Mouse (Mus musculus): ENCODE results near the gene Tmem54. TPM values are rescaled to one million over a fixed set of nuclear protein-coding genes. Genes with fewer than 3 reads are reported as not detected.

Tmem54 gene
- total RNA-seq, 1 experiment, result 10.0 TPM

- no peak for DNase-seq (ENCODE audit: low read depth, low spot score)
- H3K9ac ChIP-seq (ENCODE audit: insufficient read depth, low read depth, low read length, poor library complexity, severe bottlenecking), result no peak overlapping the region
- H3K27ac ChIP-seq (ENCODE audit: insufficient read depth, low read depth, low read length, poor library complexity, severe bottlenecking), result no peak overlapping the region
- TF ChIP-seq ZNF384 (IDR thresholded peaks at IDR 0.05; ENCODE audit: low read depth, low read length) (no peak), HCFC1 (IDR thresholded peaks at IDR 0.05; ENCODE audit: borderline replicate concordance, insufficient read depth, low read length) (no peak), CHD2 (IDR thresholded peaks at IDR 0.05; ENCODE audit: low read depth, low read length) (no peak), MAFK (IDR thresholded peaks at IDR 0.05; ENCODE audit: insufficient read depth, low read depth, low read length) (no peak), ZC3H11A (IDR thresholded peaks at IDR 0.05; ENCODE audit: borderline replicate concordance, low read depth, low read length) (no peak)
- H3K4me3 ChIP-seq (ENCODE audit: insufficient read depth in 1 of 2, low read depth in 1 of 2, low read length in 2 of 2, poor library complexity in 1 of 2, severe bottlenecking in 1 of 2), result no peak overlapping the region
- H3K36me3 ChIP-seq (ENCODE audit: control insufficient read depth, insufficient read depth, low read length, poor library complexity, severe bottlenecking), result peaks cover 22% of the 10 kb centered on the region
- no peaks in the 10 kb centered on the region for H3K9me3 ChIP-seq (ENCODE audit: control insufficient read depth, insufficient read depth, low read depth, low read length)
- in situ Hi-C loops (cut with MboI; ENCODE audit: low sequenced_read_pairs in 2 of 2, unreplicated experiment in 2 of 2), result loop anchor here in 1 of 2 experiments (10.0 kb wide), 1 partner anchor 130 kb away; no protein-coding TSS in a partner anchor
- H3K4me1 ChIP-seq (ENCODE audit: control insufficient read depth in 2 of 2, insufficient read depth in 2 of 2, low read length in 2 of 2, poor library complexity in 1 of 2), result peaks cover 0 to 2% of the 10 kb centered on the region in 2 experiments; a peak in 1 of 4 replicates
These were observed 20.5 kb upstream of the Tmem54 start for GRCm38 (mm10) chr4:129084896-129085295.

DNA sequence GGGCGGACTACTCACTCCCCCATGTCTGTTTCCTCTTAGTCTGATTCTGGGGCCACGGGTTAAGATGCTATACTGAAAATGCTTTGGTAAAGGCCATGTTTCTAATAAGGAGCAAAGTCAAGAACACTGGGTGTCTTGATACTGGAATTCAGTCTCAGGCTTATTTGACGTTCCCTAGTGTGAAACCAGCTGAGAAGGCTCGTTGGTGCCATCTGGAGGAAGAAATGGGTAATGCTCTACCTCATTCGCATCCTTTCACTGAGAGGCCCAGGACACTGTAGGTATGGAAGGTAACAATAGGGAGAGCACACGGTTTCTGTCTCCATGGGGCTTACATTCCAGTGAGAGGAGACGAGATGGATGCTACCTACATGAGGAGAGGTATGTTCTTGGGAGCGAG, 19.3 kb upstream of the Tmem54 start:
- TF ChIP-seq HCFC1 (IDR thresholded peaks at IDR 0.05; ENCODE audit: borderline replicate concordance, insufficient read depth, low read length) (no peak), ZC3H11A (IDR thresholded peaks at IDR 0.05; ENCODE audit: borderline replicate concordance, low read depth, low read length) (peak; percentile 87)
- in situ Hi-C loops (cut with MboI; ENCODE audit: low sequenced_read_pairs in 2 of 2, unreplicated experiment in 2 of 2), result loop anchor here in 1 of 2 experiments (10.0 kb wide), 1 partner anchor 131 kb away; no protein-coding TSS in a partner anchor

DNA sequence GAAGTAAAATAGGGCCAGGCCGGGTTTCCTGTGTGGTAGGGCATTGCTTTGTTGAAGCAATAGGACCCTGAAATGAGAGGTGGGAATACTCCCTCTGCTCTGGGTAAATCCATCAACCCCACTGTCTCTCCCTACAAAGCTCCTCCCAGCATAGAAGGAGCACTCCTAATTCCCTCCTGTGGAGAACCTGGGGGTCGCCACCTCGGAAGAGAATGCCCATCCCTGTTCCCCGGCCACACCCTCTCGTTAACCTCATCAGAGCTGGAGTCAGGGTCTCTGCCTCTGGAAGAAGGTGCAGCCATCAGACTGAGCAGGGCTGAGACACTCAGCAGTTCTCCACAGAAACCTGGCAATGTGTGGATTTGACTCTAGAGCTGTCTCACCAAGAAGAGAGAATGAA, 17.5 kb upstream of the Tmem54 start:
- Histone ChIP-seq H3K4me3 (ENCODE audit: insufficient read depth in 1 of 2, low read depth in 1 of 2, low read length in 2 of 2, poor library complexity in 1 of 2, severe bottlenecking in 1 of 2) (no peak overlapping the region), H3K4me1 (ENCODE audit: control insufficient read depth in 2 of 2, insufficient read depth in 2 of 2, low read length in 2 of 2, poor library complexity in 1 of 2) (peaks cover 0 to 2% of the 10 kb centered on the region in 2 experiments; a peak in 1 of 4 replicates), H3K36me3 (ENCODE audit: control insufficient read depth, insufficient read depth, low read length, poor library complexity, severe bottlenecking) (peaks cover 7% of the 10 kb centered on the region; the same call in 1 of the 2 replicates), H3K9me3 (ENCODE audit: control insufficient read depth, insufficient read depth, low read depth, low read length) (no peaks in the 10 kb centered on the region), H3K27ac (ENCODE audit: insufficient read depth, low read depth, low read length, poor library complexity, severe bottlenecking) (no peak overlapping the region), H3K9ac (ENCODE audit: insufficient read depth, low read depth, low read length, poor library complexity, severe bottlenecking) (no peak overlapping the region)
- in situ Hi-C loops (cut with MboI; ENCODE audit: low sequenced_read_pairs in 2 of 2, unreplicated experiment in 2 of 2), result loop anchor here in 1 of 2 experiments (10.0 kb wide), 1 partner anchor 133 kb away; no protein-coding TSS in a partner anchor
- no peak for DNase-seq (ENCODE audit: low read depth, low spot score)
- TF ChIP-seq HCFC1 (IDR thresholded peaks at IDR 0.05; ENCODE audit: borderline replicate concordance, insufficient read depth, low read length), result no peak
- TF ChIP-seq ZC3H11A (IDR thresholded peaks at IDR 0.05; ENCODE audit: borderline replicate concordance, low read depth, low read length), result no peak
- no peak for TF ChIP-seq CHD2 (IDR thresholded peaks at IDR 0.05; ENCODE audit: low read depth, low read length)
- no peak for TF ChIP-seq MAFK (IDR thresholded peaks at IDR 0.05; ENCODE audit: insufficient read depth, low read depth, low read length)
- TF ChIP-seq ZNF384 (IDR thresholded peaks at IDR 0.05; ENCODE audit: low read depth, low read length), result no peak

More for the DNA sequence above, 19.3 kb upstream of the Tmem54 start:
- Histone ChIP-seq H3K4me3 (ENCODE audit: insufficient read depth in 1 of 2, low read depth in 1 of 2, low read length in 2 of 2, poor library complexity in 1 of 2, severe bottlenecking in 1 of 2) (no peak overlapping the region), H3K36me3 (ENCODE audit: control insufficient read depth, insufficient read depth, low read length, poor library complexity, severe bottlenecking) (peaks cover 10% of the 10 kb centered on the region), H3K4me1 (ENCODE audit: control insufficient read depth in 2 of 2, insufficient read depth in 2 of 2, low read length in 2 of 2, poor library complexity in 1 of 2) (peaks cover 0 to 2% of the 10 kb centered on the region in 2 experiments; a peak in 1 of 4 replicates), H3K27ac (ENCODE audit: insufficient read depth, low read depth, low read length, poor library complexity, severe bottlenecking) (no peak overlapping the region), H3K9me3 (ENCODE audit: control insufficient read depth, insufficient read depth, low read depth, low read length) (no peaks in the 10 kb centered on the region), H3K9ac (ENCODE audit: insufficient read depth, low read depth, low read length, poor library complexity, severe bottlenecking) (no peak overlapping the region)
- peak; percentile 80 for DNase-seq (ENCODE audit: low read depth, low spot score)

DNA sequence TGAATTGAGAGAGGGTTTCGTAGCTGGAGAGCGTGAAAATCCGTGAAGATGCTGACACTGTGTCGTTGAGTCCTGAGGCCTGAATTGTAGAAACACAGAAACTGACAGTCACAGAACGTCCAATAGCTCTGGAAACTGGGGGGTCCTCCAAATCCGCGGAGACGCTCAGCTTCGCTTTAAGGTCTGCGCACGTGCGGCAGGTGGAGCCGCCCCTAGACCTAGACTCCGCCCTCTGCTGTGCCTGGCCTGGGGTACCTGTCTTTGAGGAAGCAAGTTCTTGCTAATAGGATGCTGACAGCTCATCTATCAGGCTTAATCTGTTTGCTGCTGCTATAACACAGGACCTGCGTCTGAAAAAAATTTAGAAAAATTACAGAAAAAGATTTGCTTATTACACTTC, 10.1 kb upstream of the Tmem54 start:
- TF ChIP-seq HCFC1 (IDR thresholded peaks at IDR 0.05; ENCODE audit: borderline replicate concordance, insufficient read depth, low read length) (no peak), MAFK (IDR thresholded peaks at IDR 0.05; ENCODE audit: insufficient read depth, low read depth, low read length) (no peak), ZNF384 (IDR thresholded peaks at IDR 0.05; ENCODE audit: low read depth, low read length) (no peak), CHD2 (IDR thresholded peaks at IDR 0.05; ENCODE audit: low read depth, low read length) (no peak), ZC3H11A (IDR thresholded peaks at IDR 0.05; ENCODE audit: borderline replicate concordance, low read depth, low read length) (no peak)
- in situ Hi-C loops (cut with MboI; ENCODE audit: low sequenced_read_pairs in 2 of 2, unreplicated experiment in 2 of 2), result no loop called here
- no peak for DNase-seq (ENCODE audit: low read depth, low spot score)
- Histone ChIP-seq H3K9me3 (ENCODE audit: control insufficient read depth, insufficient read depth, low read depth, low read length) (no peaks in the 10 kb centered on the region), H3K36me3 (ENCODE audit: control insufficient read depth, insufficient read depth, low read length, poor library complexity, severe bottlenecking) (no peaks in the 10 kb centered on the region), H3K4me1 (ENCODE audit: control insufficient read depth in 2 of 2, insufficient read depth in 2 of 2, low read length in 2 of 2, poor library complexity in 1 of 2) (no peaks in the 10 kb centered on the region), H3K27ac (ENCODE audit: insufficient read depth, low read depth, low read length, poor library complexity, severe bottlenecking) (no peak overlapping the region), H3K9ac (ENCODE audit: insufficient read depth, low read depth, low read length, poor library complexity, severe bottlenecking) (0 out of 2 replicates have a peak overlapping the region, but pooled peaks have one; percentile 4), H3K4me3 (ENCODE audit: insufficient read depth in 1 of 2, low read depth in 1 of 2, low read length in 2 of 2, poor library complexity in 1 of 2, severe bottlenecking in 1 of 2) (peak overlapping the region in 1 of 2 experiments; percentile 13; a peak in 1 of 4 replicates)
